Mouse (Mus musculus): ENCODE data around the gene Vmn1r100. TPM values are rescaled to one million over a fixed set of nuclear protein-coding genes. Genes with fewer than 3 reads are reported as not detected.
"Not testable (repeated sequence)": the region's sequence is repeated elsewhere in the genome, so short reads cannot be mapped to it uniquely, and the experiment has no call there.

The Vmn1r100 gene
- polyA plus RNA-seq (2017; shearing (Covaris generic)), result not detected

DNA sequence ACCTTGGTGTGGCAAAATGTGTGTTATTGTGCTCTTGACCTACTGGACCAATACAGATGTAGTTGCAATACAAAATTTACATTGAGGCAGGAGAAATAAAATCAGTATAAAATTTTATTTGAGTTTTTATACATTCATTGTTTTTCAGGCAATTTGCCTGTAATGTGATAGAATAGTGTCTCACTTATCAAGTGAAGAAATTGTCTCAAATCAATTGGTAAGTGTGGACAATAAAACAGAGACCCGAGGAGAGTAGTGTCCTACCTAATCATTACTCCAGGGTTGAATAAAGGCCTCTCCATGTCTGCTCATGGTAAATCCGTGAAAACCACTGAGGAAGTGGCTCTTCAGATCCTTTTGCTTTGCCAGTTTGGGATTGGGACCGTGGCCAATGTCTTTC, at the start of gene Vmn1r100:
Vmn1r100 (plus strand) TSS at position 301 of the 400 bp plus-strand sequence.
- not testable (repeated sequence) for ATAC-seq

DNA sequence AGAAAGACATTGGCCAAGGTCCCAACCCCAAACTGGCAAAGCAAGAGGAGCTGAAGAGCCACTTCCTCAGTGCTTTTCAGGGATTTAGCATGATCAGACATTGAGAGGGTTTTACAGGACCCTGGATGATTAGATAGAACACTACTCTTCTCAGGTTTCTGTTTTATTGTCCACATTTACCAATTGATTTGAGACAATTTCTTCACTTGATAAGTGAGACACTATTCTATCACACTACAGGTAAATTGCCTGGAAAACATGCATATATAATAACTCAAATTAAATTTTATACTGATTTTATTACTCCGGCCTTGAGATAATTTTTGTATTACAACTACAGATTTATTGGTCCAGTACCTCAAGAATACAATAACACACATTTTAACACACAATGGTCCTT, 42.4 kb upstream of the Vmn1r100 start, which contains the start of gene Gm5728:
Gm5728 (minus strand) TSS at position 101 of the 400 bp plus-strand sequence.
- ATAC-seq, result not testable (repeated sequence)

DNA sequence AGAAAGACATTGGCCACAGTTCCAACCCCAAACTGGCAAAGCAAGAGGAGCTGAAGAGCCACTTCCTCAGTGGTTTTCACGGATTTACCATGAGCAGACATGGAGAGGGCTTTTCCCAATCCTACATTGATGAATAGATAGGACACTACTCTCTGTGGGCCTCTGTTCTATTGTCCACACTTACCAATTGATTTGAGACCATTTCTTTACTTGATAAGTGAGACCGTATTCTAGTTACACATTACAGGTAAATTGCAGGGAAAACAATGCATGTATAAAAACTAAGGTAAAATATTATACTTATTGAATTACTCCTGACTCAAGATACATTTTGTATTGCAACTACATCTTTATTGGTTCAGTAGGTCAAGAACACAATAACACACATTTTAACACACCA, 24.8 kb downstream of the Vmn1r100 start, which contains the start of gene Vmn1r101:
Vmn1r101 (minus strand) TSS at position 101 of the 400 bp plus-strand sequence.
- ATAC-seq, result not testable (repeated sequence)

Other genes starting within 250 kb of the Vmn1r100 start
- not detected for gene Vmn1r94, start 249.6 kb upstream of the Vmn1r100 start, polyA plus RNA-seq (2017; shearing (Covaris generic))
- not detected for gene Vmn1r95, start 224.2 kb upstream of the Vmn1r100 start, polyA plus RNA-seq (2017; shearing (Covaris generic))
- not detected for gene Gm6164, start 212.3 kb upstream of the Vmn1r100 start, polyA plus RNA-seq (2017; shearing (Covaris generic))
- not detected for gene Gm4498, start 184.1 kb upstream of the Vmn1r100 start, polyA plus RNA-seq (2017; shearing (Covaris generic))
- gene Gm5890, start 155.1 kb upstream of the Vmn1r100 start, polyA plus RNA-seq (2017; shearing (Covaris generic)), result not detected
- not detected for gene Gm4133, start 83.9 kb upstream of the Vmn1r100 start, polyA plus RNA-seq (2017; shearing (Covaris generic))
- gene Gm5728, start 42.5 kb upstream of the Vmn1r100 start, polyA plus RNA-seq (2017; shearing (Covaris generic)), result not detected
- not detected for gene Vmn1r101, start 24.7 kb downstream of the Vmn1r100 start, polyA plus RNA-seq (2017; shearing (Covaris generic))
- not detected for gene Gm10670, start 57.0 kb downstream of the Vmn1r100 start, polyA plus RNA-seq (2017; shearing (Covaris generic))
- not detected for gene Vmn1r103, start 92.6 kb downstream of the Vmn1r100 start, polyA plus RNA-seq (2017; shearing (Covaris generic))
- gene Vmn1r104, start 115.9 kb downstream of the Vmn1r100 start, polyA plus RNA-seq (2017; shearing (Covaris generic)), result not detected
- not detected for gene Gm5726, start 127.8 kb downstream of the Vmn1r100 start, polyA plus RNA-seq (2017; shearing (Covaris generic))
- gene Gm4141, start 158.3 kb downstream of the Vmn1r100 start, polyA plus RNA-seq (2017; shearing (Covaris generic)), result not detected
- under 1 TPM in 1 of 2 experiments, not detected in 1; 0.28 TPM for gene Gm4513, start 181.1 kb downstream of the Vmn1r100 start, polyA plus RNA-seq (2017; shearing (Covaris generic))

All from activated CD4-positive, CD25-positive, alpha-beta regulatory T cell, adult 4 months (primary cell).